Mouse (Mus musculus): ENCODE results near the gene Dok7. TPM values are rescaled to one million over a fixed set of nuclear protein-coding genes. Genes with fewer than 3 reads are reported as not detected.
A peak's percentile ranks its signal among the peaks of the same experiment; 100 is the strongest.

Gene Dok7
- 10 to 100 TPM; 21.7 to 29.2 TPM for total RNA-seq (2021)

GRCm38 (mm10) chr5:35056604-35057432 lies at the start of gene Dok7:
Gene Dok7 (plus strand): TSS chr5:35056766.
- peak; percentile 54 to 64 for DNase-seq (ENCODE audit: low spot score in 2 of 2)
- intact Hi-C loops (cut with DNase I), result loop anchor here (10.0 kb wide), 1 partner anchor 288 kb away; no protein-coding TSS in a partner anchor

DNA sequence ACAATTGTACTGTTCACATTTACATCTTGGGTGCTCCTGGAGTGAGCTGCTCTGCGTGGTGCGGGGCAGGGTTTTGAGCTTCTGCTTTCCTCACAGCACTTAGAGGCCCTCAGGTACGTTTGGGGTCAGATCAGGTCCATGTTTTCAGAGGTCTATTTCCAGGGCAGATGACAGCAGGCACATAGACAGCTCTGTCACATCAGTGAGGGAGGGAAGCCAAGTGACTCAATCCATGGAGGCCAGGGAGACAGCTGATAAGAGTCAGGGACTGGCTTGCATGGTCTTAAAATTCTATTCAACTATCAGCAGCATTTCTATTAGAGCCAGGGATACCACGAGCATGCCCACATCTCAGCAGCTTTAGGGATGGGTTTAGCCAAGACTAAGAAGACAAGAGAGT lies 47.4 kb upstream of the Dok7 start:
- no peak for DNase-seq (ENCODE audit: low spot score in 2 of 2)
- intact Hi-C loops (cut with DNase I), result no loop called here

DNA sequence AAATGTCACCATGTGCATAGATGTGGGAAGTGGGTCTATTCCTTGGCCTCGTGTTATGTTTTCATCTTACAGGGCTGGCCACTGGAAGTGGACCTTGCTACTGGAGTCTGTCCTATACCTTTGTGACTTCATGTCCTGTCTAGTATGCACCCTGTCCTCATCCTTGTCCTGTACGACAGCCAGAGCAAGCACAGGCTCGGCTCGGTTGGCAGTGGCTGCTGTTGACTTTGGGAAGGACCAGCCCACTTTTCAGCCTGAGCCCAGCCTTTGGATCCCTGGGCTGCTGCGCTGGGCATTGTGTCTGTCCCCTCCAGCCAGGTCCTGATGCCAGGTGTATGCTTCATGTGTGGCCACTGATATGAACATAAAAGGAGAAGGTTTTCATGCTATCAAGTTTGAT lies 45.9 kb upstream of the Dok7 start:
- intact Hi-C loops (cut with DNase I), result no loop called here
- DNase-seq (ENCODE audit: low spot score in 2 of 2), result no peak

DNA sequence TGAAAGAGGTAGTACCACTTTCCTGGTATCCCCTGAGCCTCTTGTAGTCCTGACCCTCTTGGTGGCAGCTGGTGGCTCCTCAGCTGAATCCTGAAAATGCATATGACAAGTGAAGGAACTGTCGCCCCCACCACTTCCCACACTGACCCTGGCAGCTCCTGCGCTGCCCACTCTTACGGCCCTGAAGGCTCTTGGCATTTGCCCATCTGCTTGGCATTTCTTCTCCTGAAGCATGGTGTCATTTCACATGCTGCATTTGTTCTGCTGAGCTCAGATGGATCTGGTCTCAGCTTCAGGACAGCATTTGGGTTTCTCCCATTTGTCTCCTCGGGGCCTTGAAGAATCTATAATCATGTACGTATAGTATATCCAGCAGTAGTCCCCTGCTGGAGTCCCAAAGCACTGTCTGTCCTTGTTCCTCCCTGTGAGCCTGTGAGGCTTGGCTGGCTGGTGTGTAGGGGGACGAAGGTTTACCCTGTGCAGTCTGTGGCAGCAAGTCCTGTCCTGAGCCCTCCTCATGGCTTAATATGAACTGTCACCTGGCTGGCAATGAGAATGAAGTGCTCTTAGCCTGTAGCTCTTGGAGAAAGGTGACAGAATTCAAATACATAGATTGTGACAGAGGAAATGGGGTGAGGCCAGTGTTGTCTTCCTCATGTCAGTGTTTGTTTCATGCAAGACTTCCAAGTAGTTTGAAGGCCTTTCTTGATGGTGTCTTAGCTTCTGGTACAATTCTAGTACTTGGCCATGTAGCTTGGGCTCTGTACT lies 45.2 kb upstream of the Dok7 start:
- intact Hi-C loops (cut with DNase I), result no loop called here
- DNase-seq (ENCODE audit: low spot score in 2 of 2), result no peak

GRCm38 (mm10) chr5:35014036-35014435 lies 42.5 kb upstream of the Dok7 start:
- intact Hi-C loops (cut with DNase I), result no loop called here
- no peak for DNase-seq (ENCODE audit: low spot score in 2 of 2)

GRCm38 (mm10) chr5:35019673-35020300 lies 36.8 kb upstream of the Dok7 start:
- intact Hi-C loops (cut with DNase I), result no loop called here
- peak; percentile 25 to 38 for DNase-seq (ENCODE audit: low spot score in 2 of 2)

GRCm38 (mm10) chr5:35020410-35021241 lies 35.9 kb upstream of the Dok7 start:
- no peak for DNase-seq (ENCODE audit: low spot score in 2 of 2)
- intact Hi-C loops (cut with DNase I), result no loop called here

DNA sequence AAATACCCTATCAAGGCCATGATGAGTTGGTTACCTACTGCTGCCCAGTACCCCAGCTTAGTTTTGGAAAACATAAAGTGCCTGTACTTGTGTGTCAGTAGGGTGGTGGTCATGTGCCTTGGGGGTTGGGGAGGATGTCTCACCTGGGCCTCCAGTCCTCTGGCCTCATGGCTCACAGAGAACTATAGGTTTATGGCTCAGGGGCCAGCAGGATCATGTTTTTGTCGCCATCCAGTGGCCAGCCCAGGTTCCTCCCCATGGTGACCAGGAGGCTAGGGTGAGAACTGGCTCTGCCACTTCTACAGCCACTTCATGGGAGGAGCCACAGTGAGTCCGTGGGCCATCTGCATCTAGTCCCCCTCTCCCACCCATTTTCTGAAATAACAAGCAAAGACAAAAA lies 31.6 kb upstream of the Dok7 start:
- intact Hi-C loops (cut with DNase I), result loop anchor here (1.0 to 5.0 kb wide), 2 partner anchors 39 to 108 kb away; no protein-coding TSS in a partner anchor
- DNase-seq (ENCODE audit: low spot score in 2 of 2), result peak; percentile 46 to 54

DNA sequence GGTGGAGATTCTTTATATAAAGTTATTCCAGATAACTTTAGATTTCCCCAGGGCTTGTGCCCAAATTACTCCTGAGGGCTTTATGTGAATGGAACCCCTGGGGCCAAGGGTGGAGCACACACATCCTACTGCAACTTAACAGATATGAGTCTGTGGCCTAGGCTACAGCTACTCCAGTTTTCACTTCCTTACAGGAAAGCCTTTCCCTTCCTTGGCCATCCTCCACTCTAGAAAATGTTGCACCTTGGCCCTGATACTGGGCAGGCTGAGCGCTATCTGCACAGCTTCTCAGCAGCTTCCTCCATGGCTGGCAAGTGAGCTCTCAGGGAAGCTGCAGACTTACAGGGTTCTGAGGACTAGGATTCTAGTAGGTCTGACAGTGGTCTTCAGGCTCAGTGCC lies 27.3 kb upstream of the Dok7 start:
- intact Hi-C loops (cut with DNase I), result loop anchor here (5.0 kb wide), 1 partner anchor 112 kb away; no protein-coding TSS in a partner anchor
- DNase-seq (ENCODE audit: low spot score in 2 of 2), result no peak

GRCm38 (mm10) chr5:35029755-35030154 lies 26.8 kb upstream of the Dok7 start:
- no peak for DNase-seq (ENCODE audit: low spot score in 2 of 2)
- intact Hi-C loops (cut with DNase I), result loop anchor here (5.0 kb wide), 1 partner anchor 112 kb away; no protein-coding TSS in a partner anchor

DNA sequence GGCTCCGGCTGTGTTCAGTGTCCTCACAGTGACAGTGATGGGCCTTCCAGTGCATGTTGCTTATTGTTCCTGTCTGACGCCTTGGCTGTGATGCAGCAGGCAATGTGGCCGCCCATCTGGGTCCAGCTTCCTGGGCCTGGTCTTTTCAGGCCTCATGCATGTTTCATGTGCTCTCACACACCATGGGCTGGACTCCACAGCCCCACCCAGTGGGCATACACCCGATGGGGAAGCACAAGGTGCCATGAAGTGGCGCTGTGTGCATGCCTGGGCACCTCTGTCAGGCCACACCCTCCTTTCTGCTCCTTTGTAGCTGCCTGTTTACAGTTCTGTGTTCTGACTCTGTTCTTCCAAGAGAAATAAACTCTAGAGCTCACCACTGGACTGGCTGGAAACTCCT lies 23.5 kb upstream of the Dok7 start:
- intact Hi-C loops (cut with DNase I), result no loop called here
- no peak for DNase-seq (ENCODE audit: low spot score in 2 of 2)

DNA sequence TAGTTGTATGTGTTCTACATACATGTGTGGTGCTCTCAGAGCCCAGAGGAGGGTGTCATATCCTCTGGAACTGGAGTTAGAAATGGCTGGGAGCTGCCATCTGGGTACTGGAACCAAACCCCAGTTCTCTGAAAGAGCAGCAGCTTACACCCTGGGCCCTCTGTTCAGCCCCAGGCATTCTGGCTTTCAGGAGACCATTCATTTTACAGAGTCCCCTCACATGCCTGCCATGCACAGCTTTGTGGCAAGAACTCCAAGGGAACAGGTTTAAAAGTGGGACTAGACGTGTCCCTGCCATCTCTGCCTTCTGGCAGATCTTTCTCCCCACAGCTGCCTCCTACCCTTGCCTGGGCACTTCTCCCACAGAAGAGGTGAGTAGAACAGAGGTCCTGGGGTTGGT lies 22.9 kb upstream of the Dok7 start:
- no peak for DNase-seq (ENCODE audit: low spot score in 2 of 2)
- intact Hi-C loops (cut with DNase I), result no loop called here

DNA sequence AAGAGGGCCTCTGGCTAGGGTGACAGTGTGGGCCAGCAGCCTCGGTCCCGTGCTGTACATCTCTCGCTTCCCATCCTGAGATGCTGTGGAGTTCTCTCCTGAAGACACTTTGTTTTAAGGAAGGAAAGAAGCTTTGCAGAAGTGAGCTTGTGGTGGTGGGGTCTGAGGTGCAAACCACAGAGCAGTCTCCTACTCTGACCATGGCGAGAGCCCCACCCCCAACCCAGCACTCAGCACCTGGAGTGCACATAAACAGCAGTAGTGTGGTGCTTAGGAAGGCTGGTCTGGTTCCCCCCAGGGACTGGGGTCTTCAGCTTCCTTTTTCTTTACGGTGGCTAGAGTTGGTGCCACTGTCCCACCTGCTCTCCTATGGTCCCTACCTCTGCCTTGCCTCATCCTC lies 21.4 kb upstream of the Dok7 start:
- intact Hi-C loops (cut with DNase I), result no loop called here
- DNase-seq (ENCODE audit: low spot score in 2 of 2), result no peak

GRCm38 (mm10) chr5:35035795-35036194 lies 20.8 kb upstream of the Dok7 start:
- DNase-seq (ENCODE audit: low spot score in 2 of 2), result no peak
- intact Hi-C loops (cut with DNase I), result no loop called here

GRCm38 (mm10) chr5:35037438-35037837 lies 19.1 kb upstream of the Dok7 start:
- no peak for DNase-seq (ENCODE audit: low spot score in 2 of 2)
- intact Hi-C loops (cut with DNase I), result no loop called here

- intact Hi-C loops (cut with DNase I), result loop anchor here (5.0 to 10.0 kb wide), 2 partner anchors 54 to 367 kb away; no protein-coding TSS in a partner anchor
- DNase-seq (ENCODE audit: low spot score in 2 of 2), result no peak
Measured at GRCm38 (mm10) chr5:35041268-35041829, 15.2 kb upstream of the Dok7 start, which contains the start of gene Hgfac. Gene Hgfac (plus strand): TSS chr5:35041509.

- DNase-seq (ENCODE audit: low spot score in 2 of 2), result no peak
- intact Hi-C loops (cut with DNase I), result loop anchor here (1.0 to 10.0 kb wide), 3 partner anchors 55 to 368 kb away; no protein-coding TSS in a partner anchor
Measured at GRCm38 (mm10) chr5:35042431-35043109, 14.0 kb upstream of the Dok7 start.

DNA sequence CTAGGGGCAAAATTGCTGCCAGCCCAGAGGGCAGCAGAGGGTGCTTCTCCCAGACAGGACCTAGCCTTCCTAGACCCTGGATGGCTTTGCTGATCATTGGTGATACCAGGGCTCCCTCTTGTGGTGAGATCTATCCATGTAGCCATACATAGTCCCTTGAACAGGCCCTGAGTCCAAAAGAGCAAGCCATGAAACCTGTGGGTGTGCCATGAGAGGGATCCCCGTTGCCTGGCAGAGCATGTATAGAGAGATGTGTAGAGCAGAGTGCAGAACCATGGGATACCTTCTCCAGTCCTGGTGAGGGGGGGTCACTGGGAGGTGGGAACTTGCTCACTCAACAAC lies 13.5 kb upstream of the Dok7 start:
- intact Hi-C loops (cut with DNase I), result loop anchor here (1.0 to 10.0 kb wide), 3 partner anchors 56 to 368 kb away; no protein-coding TSS in a partner anchor
- DNase-seq (ENCODE audit: low spot score in 2 of 2), result peak; percentile 57 to 73
